ENCODE assay signal across 12 mouse cellular contexts in genomic region chr11:62853334-62853733, GRCm38 (mm10).
"Had no signal": no experiment of that assay in that cellular context is flagged by ENCODE, and none has a peak within 500 bp of the region (broad histone marks: within the 10 kb centered on the region; RNA-seq: fewer than 3 reads in every experiment).

No protein-coding gene starts in this region.

- H3K27ac ChIP-seq: kidney, embryonic 15.5 days; left cerebral cortex, adult 2 months; limb, embryonic 15.5 days; midbrain, embryonic 12.5 days had no signal

- H3K9me3 ChIP-seq: kidney, embryonic 15.5 days; limb, embryonic 15.5 days; megakaryocyte, embryonic 14.5 days; midbrain, embryonic 12.5 days had no signal

- DNase-seq: kidney, adult 11 months; kidney, postnatal 25 days; lung, embryonic 14.5 days; lung, postnatal 10 days; lung, postnatal 4 days; right cerebral cortex, postnatal 14 days; thymus, postnatal 36 days had no signal

- H3K9ac ChIP-seq: kidney, embryonic 15.5 days; limb, embryonic 15.5 days; lung, embryonic 14.5 days; midbrain, embryonic 12.5 days had no signal

- H3K27me3 ChIP-seq: kidney, embryonic 15.5 days; limb, embryonic 15.5 days; midbrain, embryonic 12.5 days had no signal

- H3K4me3 ChIP-seq: kidney, embryonic 15.5 days; left cerebral cortex, adult 2 months; limb, embryonic 15.5 days; megakaryocyte, embryonic 14.5 days; midbrain, embryonic 12.5 days had no signal

- H3K36me3 ChIP-seq: kidney, embryonic 15.5 days; limb, embryonic 15.5 days; midbrain, embryonic 12.5 days had no signal

- H3K4me2 ChIP-seq: kidney, embryonic 15.5 days; limb, embryonic 15.5 days; lung, embryonic 14.5 days; midbrain, embryonic 12.5 days had no signal

- H3K4me1 ChIP-seq: midbrain, embryonic 12.5 days had no signal
